Mouse (Mus musculus) midbrain, postnatal 0 days (tissue): Measurements from ENCODE around the gene Plekhg1. TPM values are rescaled to one million over a fixed set of nuclear protein-coding genes. Genes with fewer than 3 reads are reported as not detected.

Source experiments
- ATAC-seq: fragments of 200-750 bp; cut with Nextera tagmentation; 2 replicates; pipeline ENCODE4 v1.8.0; 2017; ENCODE audit warnings: moderate number of reproducible peaks, mild to moderate bottlenecking, moderate TSS enrichment, moderate library complexity; ENCODE audit not compliant: low FRiP score
- DNase-seq: peaks from one replicate; pipeline ENCODE4 v3.0.0-alpha.2; 2015; ENCODE audit warnings: low spot score
- H3K27ac ChIP-seq: fragments of 300-500 bp; sonication (generic); 2 replicates; pipeline ENCODE4 v1.5.1; 2014; ENCODE audit warnings: low read depth, mild to moderate bottlenecking, low read length, mixed read lengths
- H3K27me3 ChIP-seq: fragments of 300-500 bp; sonication (generic); 2 replicates; pipeline ENCODE4 v1.6.1; 2014; ENCODE audit warnings: low read length, control low read depth, mixed read lengths; ENCODE audit not compliant: insufficient read depth
- H3K36me3 ChIP-seq: fragments of 300-500 bp; sonication (generic); 2 replicates; pipeline ENCODE4 v1.6.1; 2014; ENCODE audit warnings: low read length, control low read depth, mixed read lengths; ENCODE audit not compliant: insufficient read depth
- H3K4me1 ChIP-seq: fragments of 300-500 bp; sonication (generic); 2 replicates; pipeline ENCODE4 v1.6.1; 2014; ENCODE audit warnings: mild to moderate bottlenecking, control low read depth, antibody characterized with exemption, low read length, mixed read lengths; ENCODE audit not compliant: insufficient read depth
- H3K4me2 ChIP-seq: fragments of 300-500 bp; sonication (generic); 2 replicates; pipeline ENCODE4 v1.6.1; 2014; ENCODE audit warnings: low read depth, mild to moderate bottlenecking, low read length, mixed read lengths; ENCODE audit not compliant: poor library complexity, severe bottlenecking
- H3K4me3 ChIP-seq: fragments of 300-500 bp; sonication (generic); 2 replicates; pipeline ENCODE4 v1.5.1; 2014; ENCODE audit warnings: low read depth, mild to moderate bottlenecking, low read length, moderate library complexity
- H3K9ac ChIP-seq: fragments of 300-500 bp; sonication (generic); replicated peaks from 2 replicates; pipeline ENCODE4 v1.6.1; 2014; ENCODE audit warnings: mild to moderate bottlenecking, low read length, moderate library complexity, mixed read lengths; ENCODE audit not compliant: poor library complexity, severe bottlenecking
- H3K9me3 ChIP-seq: fragments of 300-500 bp; sonication (generic); 2 replicates; pipeline ENCODE4 v1.6.1; 2016; ENCODE audit warnings: low read length, control low read depth
- CTCF ChIP-seq: IDR thresholded peaks from 2 replicates; pipeline ENCODE4 v1.5.1; 2016; ENCODE audit warnings: antibody characterized with exemption, mild to moderate bottlenecking
- WGBS: fragments of 180-500 bp; shearing (Covaris S2); extraction: QIAGEN DNeasy Blood & Tissue Kit; methylation state at CpG from one replicate; pipeline ENCODE4 v1.1.7; 2014; 5-methylcytosine and 5-hydroxymethylcytosine counted together
- polyA plus RNA-seq: library from polyadenylated mRNA; unstranded; fragments of >200 nt; fragmentation: Nextera tagmentation; extraction: Ambion mirVana; gene quantifications from 2 replicates; pipeline ENCODE4 v1.2.1, GENCODE M21; 2015
- total RNA-seq: library from RNA; depleted of rRNA; stranded (reverse); fragments of >200 nt; gene quantifications from 2 replicates; pipeline ENCODE4 v1.2.3, GENCODE M21; 2014

Gene Plekhg1
- total and polyA plus RNA-seq, 2 experiments from 2014 or later = 5.7 to 17.1 TPM

GRCm38 (mm10) chr10:3990295-3990883 is 250.2 kb downstream of the Plekhg1 start:
- Histone ChIP-seq H3K4me3 (no peak overlapping the region), H3K4me1 (no peaks in the 10 kb centered on the region), H3K27ac (no peak overlapping the region), H3K27me3 (no peaks in the 10 kb centered on the region), H3K36me3 (peaks cover 6% of the 10 kb centered on the region), H3K4me2 (no peak overlapping the region), H3K9ac (no peak overlapping the region), H3K9me3 (no peaks in the 10 kb centered on the region)
- ATAC-seq (no peak), DNase-seq (no peak)
- TF ChIP-seq CTCF = no peak
- 94% methylated on average over 6 of the region's 6 CpGs for WGBS

- Histone ChIP-seq H3K27me3 (no peaks in the 10 kb centered on the region), H3K4me1 (no peaks in the 10 kb centered on the region), H3K4me2 (no peak overlapping the region), H3K27ac (no peak overlapping the region), H3K36me3 (peaks cover 6% of the 10 kb centered on the region), H3K9ac (no peak overlapping the region), H3K9me3 (no peaks in the 10 kb centered on the region), H3K4me3 (no peak overlapping the region)
- TF ChIP-seq CTCF = no peak
- DNase-seq = no peak
- ATAC-seq = no peak
- 96% methylated on average over 8 of the region's 8 CpGs for WGBS
Observed at GRCm38 (mm10) chr10:3993365-3994102, 253.4 kb downstream of the Plekhg1 start.

- Histone ChIP-seq H3K4me1 (no peaks in the 10 kb centered on the region), H3K9me3 (no peaks in the 10 kb centered on the region), H3K36me3 (peaks cover 6% of the 10 kb centered on the region), H3K9ac (no peak overlapping the region), H3K27me3 (no peaks in the 10 kb centered on the region), H3K4me3 (no peak overlapping the region), H3K4me2 (no peak overlapping the region), H3K27ac (no peak overlapping the region)
- TF ChIP-seq CTCF = peak; percentile 24; the same call in 1 of the 2 replicates
- 86% methylated on average over 4 of the region's 4 CpGs for WGBS
- DNase-seq (no peak), ATAC-seq (no peak)
Observed at GRCm38 (mm10) chr10:3995277-3995676, 255.1 kb downstream of the Plekhg1 start.

GRCm38 (mm10) chr10:3996170-3996876 is 256.2 kb downstream of the Plekhg1 start:
- no peaks in the 10 kb centered on the region for H3K4me1 ChIP-seq
- no peak overlapping the region for H3K4me3 ChIP-seq
- H3K36me3 ChIP-seq = peaks cover 1% of the 10 kb centered on the region
- 53% methylated on average over 15 of the region's 15 CpGs for WGBS
- no peaks in the 10 kb centered on the region for H3K9me3 ChIP-seq
- peak; percentile 89 for TF ChIP-seq CTCF
- no peaks in the 10 kb centered on the region for H3K27me3 ChIP-seq
- no peak overlapping the region for H3K9ac ChIP-seq
- DNase-seq (peak; percentile 88), ATAC-seq (peak; percentile 81)
- H3K4me2 ChIP-seq = no peak overlapping the region
- H3K27ac ChIP-seq = no peak overlapping the region

- ATAC-seq (no peak), DNase-seq (no peak)
- Histone ChIP-seq H3K9ac (no peak overlapping the region), H3K27ac (no peak overlapping the region), H3K4me1 (no peaks in the 10 kb centered on the region), H3K9me3 (no peaks in the 10 kb centered on the region), H3K27me3 (no peaks in the 10 kb centered on the region), H3K4me3 (no peak overlapping the region), H3K4me2 (no peak overlapping the region), H3K36me3 (no peaks in the 10 kb centered on the region)
- no peak for TF ChIP-seq CTCF
- WGBS = 89% methylated on average over 7 of the region's 7 CpGs
Observed at GRCm38 (mm10) chr10:3997851-3998426, 257.8 kb downstream of the Plekhg1 start.
